Mouse (Mus musculus): Measurements from ENCODE around the gene Gm15085.
"Not testable (repeated sequence)": the region's sequence is repeated elsewhere in the genome, so short reads cannot be mapped to it uniquely, and the experiment has no call there.

Gm15085 gene

GRCm38 (mm10) chrX:149447317-149447716, at the start of gene Gm15085:
Gene Gm15085, plus strand, starts transcription at chrX:149447617.
- DNase-seq, result not testable (repeated sequence)

All from heart, adult 11 months (tissue).